Mouse (Mus musculus): Measurements from ENCODE around the gene Mast4. TPM values are rescaled to one million over a fixed set of nuclear protein-coding genes. Genes with fewer than 3 reads are reported as not detected.

Mast4 gene
- polyA plus RNA-seq, 1 experiment from 2014 or later: 2.8 TPM

DNA sequence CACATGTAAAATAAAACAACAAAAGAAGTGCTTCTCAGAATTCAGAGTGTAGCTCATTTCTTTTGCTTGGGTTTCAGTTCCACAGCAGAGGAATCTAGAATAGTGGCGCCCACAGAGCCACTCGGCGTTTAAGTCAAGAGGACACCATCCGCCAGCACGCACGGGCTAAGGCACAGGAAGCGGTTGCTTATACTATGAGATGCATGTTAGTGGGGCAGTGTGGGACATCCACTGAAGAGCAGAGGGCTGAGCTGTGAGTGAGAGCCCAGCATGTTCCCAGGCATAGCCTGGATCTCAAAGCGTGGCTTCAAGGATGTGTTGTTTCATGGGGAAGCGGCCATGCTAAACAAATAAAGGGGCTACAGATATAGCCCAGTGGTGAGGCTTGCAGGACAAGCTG is 214.6 kb downstream of the Mast4 start:
- no peak overlapping the region for H3K4me2 ChIP-seq (ENCODE audit: low read depth, low read length)
- no peaks in the 10 kb centered on the region for H3K9me3 ChIP-seq (ENCODE audit: low read length)
- H3K27ac ChIP-seq (ENCODE audit: low read depth): no peak overlapping the region
- 87% methylated on average over 9 of the region's 9 CpGs for WGBS (ENCODE audit: insufficient replicate concordance)
- no peaks in the 10 kb centered on the region for H3K27me3 ChIP-seq (ENCODE audit: insufficient read depth, low read length)
- no peak overlapping the region for H3K4me3 ChIP-seq (ENCODE audit: low read depth, low read length)
- no peak overlapping the region for H3K9ac ChIP-seq (replicated peaks)
- ATAC-seq: no peak
- no peak for TF ChIP-seq CTCF (IDR thresholded peaks at IDR 0.05; ENCODE audit: low read depth)
- H3K36me3 ChIP-seq (replicated peaks; ENCODE audit: insufficient read depth, low read length): no peaks in the 10 kb centered on the region
- no peak for DNase-seq
- H3K4me1 ChIP-seq (ENCODE audit: insufficient read depth): no peaks in the 10 kb centered on the region

DNA sequence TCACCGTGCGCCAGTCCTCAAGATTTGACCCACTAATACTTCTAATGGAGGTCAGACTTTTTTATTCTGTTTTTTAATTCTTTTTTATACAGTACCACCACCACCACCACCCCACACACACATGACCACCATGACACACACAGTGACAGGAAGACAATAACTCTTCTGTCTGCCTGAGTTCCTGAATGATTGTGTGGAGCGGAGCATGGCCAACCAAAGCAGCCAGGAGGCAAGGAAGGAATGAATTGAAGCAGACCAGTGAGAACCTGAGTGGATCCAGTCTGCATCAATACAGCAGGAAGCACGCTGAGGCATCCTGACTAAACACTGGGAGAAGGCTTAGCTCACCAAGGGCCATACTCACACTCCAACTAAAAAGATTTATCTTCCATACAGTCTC is 219.2 kb downstream of the Mast4 start:
- no peak overlapping the region for H3K4me2 ChIP-seq (ENCODE audit: low read depth, low read length)
- TF ChIP-seq CTCF (IDR thresholded peaks at IDR 0.05; ENCODE audit: low read depth) (no peak), EP300 (IDR thresholded peaks at IDR 0.05; ENCODE audit: low read depth) (no peak)
- no peaks in the 10 kb centered on the region for H3K9me3 ChIP-seq (ENCODE audit: low read length)
- WGBS (ENCODE audit: insufficient replicate concordance): 78% methylated on average over 4 of the region's 4 CpGs
- H3K36me3 ChIP-seq (replicated peaks; ENCODE audit: insufficient read depth, low read length): no peaks in the 10 kb centered on the region
- no peak for ATAC-seq
- H3K9ac ChIP-seq (replicated peaks): no peak overlapping the region
- H3K4me1 ChIP-seq (ENCODE audit: insufficient read depth): no peaks in the 10 kb centered on the region
- H3K27me3 ChIP-seq (ENCODE audit: insufficient read depth, low read length): no peaks in the 10 kb centered on the region
- H3K27ac ChIP-seq (ENCODE audit: low read depth): no peak overlapping the region
- no peak overlapping the region for H3K4me3 ChIP-seq (ENCODE audit: low read depth, low read length)
- DNase-seq: no peak

GRCm38 (mm10) chr13:103114274-103114673 is 220.0 kb downstream of the Mast4 start:
- Histone ChIP-seq H3K27ac (ENCODE audit: low read depth) (no peak overlapping the region), H3K27me3 (ENCODE audit: insufficient read depth, low read length) (no peaks in the 10 kb centered on the region), H3K9ac (replicated peaks) (no peak overlapping the region), H3K9me3 (ENCODE audit: low read length) (no peaks in the 10 kb centered on the region), H3K4me3 (ENCODE audit: low read depth, low read length) (no peak overlapping the region), H3K4me2 (ENCODE audit: low read depth, low read length) (no peak overlapping the region), H3K4me1 (ENCODE audit: insufficient read depth) (no peaks in the 10 kb centered on the region), H3K36me3 (replicated peaks; ENCODE audit: insufficient read depth, low read length) (no peaks in the 10 kb centered on the region)
- WGBS (ENCODE audit: insufficient replicate concordance): 68% methylated on average over 5 of the region's 5 CpGs
- DNase-seq (no peak), ATAC-seq (no peak)
- no peak for TF ChIP-seq EP300 (IDR thresholded peaks at IDR 0.05; ENCODE audit: low read depth)
- TF ChIP-seq CTCF (IDR thresholded peaks at IDR 0.05; ENCODE audit: low read depth): no peak

- no peak overlapping the region for H3K9ac ChIP-seq (replicated peaks)
- H3K36me3 ChIP-seq (replicated peaks; ENCODE audit: insufficient read depth, low read length): no peaks in the 10 kb centered on the region
- no peak overlapping the region for H3K27ac ChIP-seq (ENCODE audit: low read depth)
- peak; percentile 90 for TF ChIP-seq CTCF (IDR thresholded peaks at IDR 0.05; ENCODE audit: low read depth)
- TF ChIP-seq EP300 (IDR thresholded peaks at IDR 0.05; ENCODE audit: low read depth): no peak
- no peaks in the 10 kb centered on the region for H3K4me1 ChIP-seq (ENCODE audit: insufficient read depth)
- H3K4me2 ChIP-seq (ENCODE audit: low read depth, low read length): no peak overlapping the region
- no peaks in the 10 kb centered on the region for H3K9me3 ChIP-seq (ENCODE audit: low read length)
- peak; percentile 70 for DNase-seq
- no peaks in the 10 kb centered on the region for H3K27me3 ChIP-seq (ENCODE audit: insufficient read depth, low read length)
- ATAC-seq: no peak
- 30% methylated on average over 10 of the region's 10 CpGs for WGBS (ENCODE audit: insufficient replicate concordance)
- H3K4me3 ChIP-seq (ENCODE audit: low read depth, low read length): no peak overlapping the region
Observed at GRCm38 (mm10) chr13:103109872-103110271, 224.4 kb downstream of the Mast4 start.

GRCm38 (mm10) chr13:103107362-103107761 is 226.9 kb downstream of the Mast4 start:
- no peak for ATAC-seq
- no peak for TF ChIP-seq EP300 (IDR thresholded peaks at IDR 0.05; ENCODE audit: low read depth)
- TF ChIP-seq CTCF (IDR thresholded peaks at IDR 0.05; ENCODE audit: low read depth): no peak
- DNase-seq: no peak
- Histone ChIP-seq H3K9me3 (ENCODE audit: low read length) (no peaks in the 10 kb centered on the region), H3K36me3 (replicated peaks; ENCODE audit: insufficient read depth, low read length) (no peaks in the 10 kb centered on the region), H3K4me1 (ENCODE audit: insufficient read depth) (no peaks in the 10 kb centered on the region), H3K4me3 (ENCODE audit: low read depth, low read length) (no peak overlapping the region), H3K27ac (ENCODE audit: low read depth) (no peak overlapping the region), H3K27me3 (ENCODE audit: insufficient read depth, low read length) (no peaks in the 10 kb centered on the region), H3K9ac (replicated peaks) (no peak overlapping the region), H3K4me2 (ENCODE audit: low read depth, low read length) (no peak overlapping the region)
- WGBS (ENCODE audit: insufficient replicate concordance): 77% methylated on average over 5 of the region's 5 CpGs

DNA sequence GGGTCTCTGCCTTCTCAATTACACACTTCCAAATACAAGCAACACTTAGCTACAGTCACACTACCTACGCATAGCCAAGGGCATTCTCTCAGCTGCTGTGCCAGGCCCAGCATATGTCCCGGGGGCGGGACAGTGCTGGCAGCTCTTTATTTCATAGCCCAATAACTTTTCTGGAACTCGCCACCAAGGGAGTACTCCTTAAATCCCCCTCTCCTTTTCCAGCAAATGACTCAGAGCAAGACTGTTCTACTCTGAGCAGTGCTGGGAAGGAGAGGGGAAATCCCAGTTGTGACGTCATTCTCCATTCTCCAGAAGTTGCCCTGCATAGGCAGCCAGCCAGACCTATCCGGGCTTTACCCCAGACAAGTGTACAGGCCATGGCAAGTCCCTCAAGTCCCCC is 231.7 kb downstream of the Mast4 start:
- no peaks in the 10 kb centered on the region for H3K9me3 ChIP-seq (ENCODE audit: low read length)
- H3K36me3 ChIP-seq (replicated peaks; ENCODE audit: insufficient read depth, low read length): no peaks in the 10 kb centered on the region
- H3K4me1 ChIP-seq (ENCODE audit: insufficient read depth): no peaks in the 10 kb centered on the region
- no peak overlapping the region for H3K4me3 ChIP-seq (ENCODE audit: low read depth, low read length)
- H3K9ac ChIP-seq (replicated peaks): no peak overlapping the region
- WGBS (ENCODE audit: insufficient replicate concordance): 63% methylated on average over 6 of the region's 6 CpGs
- DNase-seq: no peak
- TF ChIP-seq CTCF (IDR thresholded peaks at IDR 0.05; ENCODE audit: low read depth) (no peak), EP300 (IDR thresholded peaks at IDR 0.05; ENCODE audit: low read depth) (no peak)
- no peaks in the 10 kb centered on the region for H3K27me3 ChIP-seq (ENCODE audit: insufficient read depth, low read length)
- H3K4me2 ChIP-seq (ENCODE audit: low read depth, low read length): no peak overlapping the region
- H3K27ac ChIP-seq (ENCODE audit: low read depth): no peak overlapping the region
- ATAC-seq: no peak
